Mouse (Mus musculus) thymus, postnatal 14 days (tissue): ENCODE data around the gene Oas1a.
A peak's percentile ranks its signal among the peaks of the same experiment; 100 is the strongest.
"Not testable (repeated sequence)": the region's sequence is repeated elsewhere in the genome, so short reads cannot be mapped to it uniquely, and the experiment has no call there.

Experiments used
- DNase-seq: peaks from one replicate; pipeline ENCODE4 v3.0.0; 2021

Gene Oas1a

DNA sequence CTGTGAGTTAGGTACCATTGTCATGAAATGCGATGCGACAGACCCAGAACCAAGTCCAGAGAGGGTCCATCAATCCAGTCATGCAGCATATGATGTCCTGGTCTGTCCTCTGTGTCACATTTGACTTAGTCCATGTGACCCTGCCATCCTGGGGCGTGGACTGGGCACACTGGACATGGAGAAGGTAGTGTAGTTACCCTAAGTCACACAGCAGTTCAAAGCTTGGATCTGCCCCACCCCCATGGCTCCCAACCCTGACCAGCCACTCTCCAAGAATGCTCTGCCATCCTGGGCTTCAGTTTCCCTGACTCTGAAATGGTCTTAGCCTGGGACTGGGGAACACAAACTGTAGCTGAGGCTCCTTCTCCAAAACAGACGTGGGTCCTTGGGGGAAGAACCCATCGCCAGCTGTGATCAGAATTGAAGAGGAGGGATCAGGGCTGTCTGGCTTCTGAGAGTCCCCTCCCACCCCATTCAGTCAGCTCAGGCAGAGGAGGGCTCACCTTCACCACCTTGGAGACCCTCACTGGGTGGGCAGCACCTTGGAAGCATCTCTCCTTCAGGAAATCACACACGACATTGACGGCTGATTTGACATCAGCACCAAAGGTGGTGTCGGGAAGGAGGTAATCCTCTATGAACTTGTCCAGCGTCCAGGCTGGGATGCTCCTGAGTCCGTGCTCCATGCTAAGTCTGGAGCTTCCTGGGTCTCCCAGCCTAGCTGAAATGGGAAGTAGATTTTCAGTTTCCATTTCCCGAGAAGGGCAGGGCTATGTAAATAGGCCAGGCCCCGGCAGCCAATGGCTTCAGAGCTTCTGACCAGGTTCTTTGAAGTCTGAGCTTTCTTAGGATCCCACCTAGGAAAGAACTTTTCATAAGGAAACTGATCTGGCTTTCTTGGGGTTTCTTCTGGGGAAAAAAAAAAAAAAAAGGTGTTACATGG lies at the start of gene Oas1a:
Oas1a (minus strand) TSS at position 731 of the 943 bp plus-strand sequence.
- not testable (repeated sequence) for DNase-seq

DNA sequence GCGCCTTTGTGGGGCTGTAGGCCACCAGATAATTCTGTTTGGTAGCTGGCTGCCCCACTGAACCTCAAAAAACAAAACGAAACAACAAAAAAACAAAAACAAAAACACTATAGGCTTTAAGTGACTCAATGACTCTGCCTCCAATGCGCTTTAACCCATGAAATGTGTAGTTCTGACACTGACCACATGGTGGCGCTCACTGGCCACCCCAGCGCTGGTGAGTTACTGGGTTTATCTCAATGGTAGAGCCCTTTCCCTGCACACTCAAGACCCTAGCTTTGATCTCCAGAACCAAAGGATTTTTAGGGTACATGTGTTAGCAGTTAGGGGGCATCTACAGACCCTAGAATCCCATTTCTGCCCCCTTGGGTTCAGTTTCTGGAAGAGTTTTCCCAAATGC lies 46.7 kb upstream of the Oas1a start:
- peak; percentile 10 for DNase-seq

DNA sequence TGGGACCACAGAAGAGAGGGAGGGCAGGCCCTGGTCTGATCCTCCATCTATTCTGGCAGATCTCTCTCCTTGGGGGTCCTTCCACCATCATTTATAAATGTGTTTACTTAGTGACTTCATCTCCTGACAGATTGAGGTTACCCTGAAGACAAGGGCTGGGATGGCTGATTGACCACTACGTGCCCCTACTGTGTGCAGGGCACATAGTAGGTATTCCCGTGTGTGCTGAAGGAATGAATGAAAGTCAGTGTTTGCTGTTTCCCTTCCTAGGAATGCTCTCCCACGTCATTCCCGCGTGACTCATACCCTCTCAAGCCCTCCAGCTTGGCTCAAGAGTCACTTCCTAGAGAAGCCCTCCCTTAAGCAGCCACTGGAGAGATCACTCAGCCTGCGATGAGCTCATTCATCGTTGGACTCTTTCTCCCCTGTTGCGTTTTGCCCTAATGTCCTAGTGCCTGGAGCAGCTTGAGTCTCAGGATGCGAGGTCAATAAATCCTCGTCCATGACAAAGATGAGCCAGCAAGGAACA lies 45.0 kb upstream of the Oas1a start:
- DNase-seq = no peak

DNA sequence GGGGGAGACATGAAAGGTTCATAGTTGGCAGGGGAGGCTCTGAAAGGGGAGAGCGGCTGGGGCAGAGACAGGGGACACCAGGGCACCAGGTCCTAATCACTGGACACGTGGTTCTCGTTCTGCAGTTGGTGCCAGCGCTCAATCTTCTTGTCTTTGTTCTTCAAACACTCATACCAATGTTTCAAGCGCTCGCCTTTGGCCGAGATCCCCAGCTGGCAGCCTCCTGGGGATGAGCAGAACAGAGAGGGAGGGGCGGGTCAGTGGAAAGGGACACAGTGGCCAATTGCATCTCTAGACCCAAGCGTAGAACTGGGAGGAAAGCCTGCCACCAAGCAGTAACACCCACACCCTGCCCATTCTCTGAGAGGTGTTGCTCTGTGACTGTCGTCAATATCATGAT lies 34.8 kb upstream of the Oas1a start:
- DNase-seq = no peak

DNA sequence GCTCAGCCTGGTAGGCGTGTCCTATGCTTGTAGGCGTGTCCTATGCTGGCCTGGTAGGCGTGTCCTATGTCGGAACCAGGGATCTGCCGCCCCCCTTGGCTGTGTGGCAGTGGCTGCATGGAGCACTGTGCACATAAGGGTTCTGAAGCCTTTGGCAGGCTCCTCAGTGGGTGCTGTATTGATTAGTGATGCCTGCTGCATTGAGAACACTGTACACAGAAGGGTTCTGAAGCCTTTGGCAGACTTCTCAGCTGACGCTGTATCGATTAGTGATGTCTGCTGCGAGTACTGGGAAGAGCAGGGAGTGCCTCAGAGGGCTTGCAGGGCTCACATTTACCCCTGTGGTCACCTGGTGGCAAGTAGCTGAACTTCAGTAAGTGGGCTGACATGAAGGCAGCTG lies 31.3 kb upstream of the Oas1a start:
- DNase-seq = no peak

DNA sequence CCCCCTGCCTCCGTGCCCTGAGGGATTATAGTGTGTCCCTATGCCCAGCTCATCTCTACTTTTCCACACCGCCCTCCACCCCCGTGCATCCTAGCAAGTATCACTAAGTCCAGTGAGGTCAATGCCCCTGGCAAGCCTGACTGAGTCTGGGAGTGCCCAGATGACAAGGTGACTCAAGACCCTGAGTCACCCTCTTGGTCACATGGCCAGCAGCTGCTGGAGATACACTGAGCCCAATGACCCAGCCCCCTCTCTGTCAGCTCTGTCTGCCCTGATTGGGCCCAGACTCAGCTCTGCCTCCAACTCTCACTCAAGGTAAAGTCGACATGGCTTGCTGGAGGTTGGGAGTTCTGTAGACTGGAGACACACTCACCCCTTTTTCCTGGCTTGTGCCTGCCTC lies 30.5 kb upstream of the Oas1a start:
- no peak for DNase-seq

DNA sequence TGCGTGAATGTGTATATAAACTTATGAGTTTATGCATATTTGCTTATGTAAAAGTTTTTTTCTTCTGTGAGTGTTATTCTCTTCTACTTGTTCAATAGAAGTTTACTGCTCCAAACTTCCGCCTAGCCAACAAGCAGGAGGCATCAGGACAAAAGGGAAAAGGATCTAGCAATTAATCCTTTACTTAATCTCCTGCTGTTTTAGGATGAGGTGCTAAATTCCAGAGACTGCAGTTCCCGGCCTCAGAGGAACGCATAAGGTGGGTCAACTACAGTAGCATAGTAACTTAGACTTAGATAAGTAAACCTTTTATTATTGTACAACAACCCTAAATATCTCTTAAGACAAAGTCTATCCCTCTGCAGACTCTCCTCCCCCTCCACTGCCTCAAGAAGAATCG lies 26.6 kb upstream of the Oas1a start:
- DNase-seq = no peak

DNA sequence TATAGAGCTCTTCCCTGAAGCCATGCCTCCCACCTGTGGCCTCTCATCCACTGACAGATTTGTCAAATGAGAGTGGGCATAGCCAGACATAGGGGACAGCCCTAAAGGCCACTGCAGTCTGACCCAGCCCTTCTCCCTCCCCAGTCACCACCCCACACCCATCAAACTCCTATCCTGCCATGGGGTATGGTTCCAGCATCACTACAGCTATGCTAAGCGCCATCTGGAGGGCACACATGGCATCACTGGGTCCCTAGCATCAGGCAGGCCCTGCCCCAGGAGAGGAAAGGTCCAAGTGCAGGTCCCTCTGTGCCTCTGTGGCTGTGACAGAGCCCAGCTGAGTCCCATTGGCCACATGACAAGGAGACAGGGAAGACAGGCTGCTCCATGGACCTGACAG lies 19.7 kb upstream of the Oas1a start:
- no peak for DNase-seq

DNA sequence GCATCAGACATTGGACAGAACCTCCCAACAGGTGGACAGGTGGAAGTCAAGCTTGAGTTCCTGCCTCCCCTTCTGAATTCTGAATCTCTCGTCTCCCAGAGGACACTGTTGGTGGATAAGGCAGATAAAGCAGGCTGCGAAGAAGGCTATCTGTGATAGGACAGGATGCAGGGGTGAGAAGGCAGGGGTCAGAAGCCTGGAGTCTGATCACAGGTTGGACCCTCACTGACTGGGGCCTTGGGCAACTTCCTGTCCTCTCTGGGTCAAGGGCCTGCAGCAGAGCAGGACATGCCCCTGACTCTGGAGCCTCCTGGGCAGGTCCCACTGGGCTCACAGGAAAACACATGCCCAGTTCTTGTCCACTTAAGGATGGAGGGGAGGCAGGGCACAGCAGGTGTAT lies 19.0 kb upstream of the Oas1a start:
- DNase-seq = not testable (repeated sequence)

DNA sequence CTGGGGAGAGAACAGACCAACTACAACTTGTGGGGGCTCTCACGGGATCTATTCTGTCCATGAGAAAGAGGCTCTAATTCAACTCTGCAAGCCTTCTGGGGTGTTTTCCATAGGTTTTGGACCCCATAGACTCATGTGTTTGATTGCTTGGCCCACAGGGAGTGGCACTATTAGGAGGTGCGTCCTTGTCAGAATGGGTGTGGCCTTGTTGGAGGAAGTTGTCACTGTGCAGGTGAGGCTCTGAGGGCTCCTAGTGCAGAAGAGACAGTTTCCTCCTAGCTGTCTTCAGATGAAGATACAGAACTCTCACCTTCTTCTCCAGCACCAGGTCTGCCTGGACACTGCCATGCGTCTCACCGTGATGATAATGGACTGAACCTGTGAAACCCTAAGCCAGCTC lies 17.2 kb upstream of the Oas1a start:
- not testable (repeated sequence) for DNase-seq

DNA sequence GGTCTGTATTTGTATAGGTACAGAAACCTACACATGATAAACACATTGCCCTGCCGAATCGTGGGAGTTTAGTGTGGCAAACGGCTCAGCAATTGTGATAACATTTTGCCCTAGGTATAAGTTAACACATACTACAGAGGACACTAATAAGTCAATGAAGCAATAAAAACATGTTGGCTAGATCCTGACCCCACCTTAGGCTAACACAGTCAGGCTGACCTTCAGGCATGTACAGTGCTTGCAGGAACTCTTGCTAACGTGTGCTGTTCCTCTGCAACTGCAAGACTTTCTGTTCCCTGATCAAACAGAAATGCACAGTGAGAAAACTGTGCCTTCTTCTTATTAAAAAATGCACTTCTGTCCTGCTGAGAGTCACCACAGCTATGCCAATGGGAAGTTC lies 16.6 kb upstream of the Oas1a start:
- no peak for DNase-seq

DNA sequence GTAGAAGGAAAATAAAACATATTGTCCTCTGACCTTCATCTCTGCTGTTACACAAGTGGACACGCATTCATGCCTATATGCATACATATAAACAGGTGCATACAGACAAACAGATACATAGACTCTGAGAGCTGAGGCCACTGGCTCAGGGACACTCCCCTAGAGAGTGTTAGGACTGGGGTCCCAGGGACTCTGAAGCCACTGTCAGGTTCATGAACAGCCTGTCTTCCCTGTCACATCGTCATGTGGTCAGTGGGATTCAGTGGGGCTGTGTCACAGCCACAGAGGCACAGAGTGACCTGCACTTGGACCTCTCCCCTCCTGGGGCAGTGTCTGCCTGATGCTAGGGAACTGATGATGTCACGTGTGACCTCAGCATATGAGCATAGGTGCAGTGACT lies 13.0 kb upstream of the Oas1a start:
- DNase-seq = no peak

DNA sequence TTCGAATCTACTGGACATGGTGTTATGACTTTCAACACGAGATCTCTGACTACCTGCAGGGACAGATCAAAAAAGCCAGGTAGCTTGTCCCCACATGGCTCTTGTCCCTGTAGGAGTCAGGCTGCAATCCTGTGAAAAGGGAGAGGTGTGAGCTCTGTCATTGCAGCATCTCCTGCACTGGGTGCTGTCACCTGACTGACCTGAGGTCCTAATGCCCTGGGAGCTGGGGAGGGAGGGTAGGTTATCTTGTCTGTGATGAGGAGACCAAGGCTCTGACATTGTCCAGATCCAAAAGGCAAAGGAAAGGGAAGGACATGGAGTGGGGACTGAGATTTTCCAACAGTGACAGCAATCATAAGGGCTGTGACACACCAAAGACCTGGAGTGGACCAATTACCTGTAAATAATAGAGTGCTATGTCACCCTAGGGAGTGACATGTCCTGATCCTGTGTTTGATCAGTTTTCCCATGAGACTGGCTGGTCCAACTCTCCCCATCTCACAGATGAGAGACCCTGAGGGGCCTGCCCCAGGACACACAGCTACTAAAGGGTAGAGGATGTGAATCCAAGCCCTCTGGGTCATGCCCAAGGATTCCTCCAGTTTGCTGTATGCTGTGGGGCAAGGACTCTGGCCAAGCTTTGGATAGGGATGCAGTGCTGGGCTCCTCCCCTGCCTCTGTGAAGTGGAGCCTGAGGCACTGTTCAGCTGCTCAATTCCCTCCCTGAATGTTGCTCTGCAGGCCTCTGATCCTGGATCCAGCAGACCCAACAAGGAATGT lies 12.0 kb upstream of the Oas1a start:
- not testable (repeated sequence) for DNase-seq

DNA sequence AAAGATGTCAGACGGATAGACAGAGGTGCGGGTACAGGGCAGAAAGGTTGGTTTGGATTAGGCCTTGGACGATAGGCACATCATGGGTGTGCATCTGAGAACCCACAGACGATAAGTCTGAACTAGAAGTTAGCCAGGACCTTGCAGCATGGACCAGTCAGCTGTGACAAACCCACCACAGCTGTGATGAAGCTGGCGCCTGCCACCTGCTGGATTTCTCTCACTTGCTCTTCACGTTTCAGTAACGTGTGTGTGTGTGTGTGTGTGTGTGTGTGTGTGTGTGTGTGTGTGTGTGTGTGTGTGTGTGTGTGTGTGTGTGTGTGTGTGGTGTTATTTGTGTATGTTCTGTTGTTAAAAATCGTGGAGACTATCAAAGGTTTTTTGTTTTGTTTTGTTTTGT lies 6.9 kb upstream of the Oas1a start, which contains the start of gene Oas1d:
Oas1d (plus strand) TSS at position 333 of the 400 bp plus-strand sequence.
- DNase-seq = not testable (repeated sequence)

DNA sequence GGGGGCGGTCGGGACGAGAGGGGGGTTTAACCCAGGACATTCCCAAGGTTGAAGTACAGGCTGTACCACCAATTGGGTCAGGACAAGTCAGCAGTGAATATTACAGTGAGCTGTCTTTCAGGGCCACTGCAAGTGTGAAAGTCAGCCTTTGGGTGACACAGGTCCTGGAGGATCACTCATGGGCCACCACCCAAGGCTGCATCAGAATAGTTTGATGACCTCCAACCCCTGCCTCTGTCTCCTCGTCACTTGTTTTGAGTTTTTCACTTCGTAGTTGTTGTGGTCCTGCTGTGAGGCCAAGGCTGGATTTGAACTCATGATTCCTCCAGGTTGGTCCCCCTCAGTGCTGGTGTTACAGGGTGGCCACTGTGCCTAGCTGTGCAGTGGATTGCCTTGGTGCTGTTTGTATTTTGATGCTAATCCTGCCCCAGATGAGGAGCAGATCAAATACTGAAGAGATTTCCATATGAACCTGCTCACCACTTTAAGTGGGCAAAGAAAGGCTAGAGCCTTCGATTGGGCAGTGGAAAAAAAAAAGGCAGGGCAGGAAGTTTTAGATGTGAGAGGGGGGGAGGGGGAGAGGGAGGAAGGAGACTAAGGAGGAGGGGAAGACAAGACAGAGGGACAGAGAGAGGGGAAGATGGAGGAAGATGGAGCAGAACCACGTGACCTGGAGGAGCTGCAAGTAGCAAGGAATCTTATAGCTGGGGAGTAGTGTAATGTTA lies 1.0 kb upstream of the Oas1a start:
- no peak for DNase-seq

DNA sequence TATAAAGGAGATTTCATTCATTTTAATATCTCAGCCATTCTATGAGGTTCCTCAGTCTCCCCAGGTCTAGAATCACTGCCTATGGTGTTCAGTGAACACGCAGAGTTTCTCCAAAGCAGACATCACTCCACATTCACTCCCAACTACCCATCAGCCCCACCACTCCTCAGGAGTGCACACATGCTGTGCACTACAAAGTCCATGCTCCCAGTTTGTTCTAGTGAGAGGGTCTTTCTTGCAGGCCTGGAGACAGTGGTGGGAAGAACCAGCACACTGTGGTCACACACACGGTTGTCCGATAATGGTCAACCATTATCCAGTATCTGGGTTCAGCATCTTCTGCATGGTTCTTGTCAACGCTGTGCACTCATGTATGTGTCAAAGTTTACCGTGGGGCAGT lies 5.3 kb downstream of the Oas1a start:
- DNase-seq = no peak

DNA sequence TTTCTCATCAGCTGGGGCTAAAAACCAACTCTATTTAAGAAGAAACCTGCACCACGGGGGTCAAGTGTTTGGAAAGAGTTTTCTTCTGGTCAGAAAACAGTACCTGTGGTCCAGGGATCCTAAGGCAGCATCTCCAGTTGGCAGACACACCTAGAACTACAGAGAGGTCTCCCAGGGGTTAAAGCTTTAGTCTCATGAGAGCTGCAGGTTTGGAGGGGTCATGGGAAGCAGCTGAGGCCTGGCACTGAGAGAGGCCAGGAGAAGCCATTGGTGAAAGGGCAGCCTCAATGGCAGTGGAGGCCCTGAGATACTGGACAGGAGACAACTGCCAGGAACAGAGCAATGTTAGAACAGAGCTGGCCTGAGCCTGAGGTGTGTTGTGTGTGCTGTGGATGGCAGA lies 6.7 kb downstream of the Oas1a start:
- no peak for DNase-seq

DNA sequence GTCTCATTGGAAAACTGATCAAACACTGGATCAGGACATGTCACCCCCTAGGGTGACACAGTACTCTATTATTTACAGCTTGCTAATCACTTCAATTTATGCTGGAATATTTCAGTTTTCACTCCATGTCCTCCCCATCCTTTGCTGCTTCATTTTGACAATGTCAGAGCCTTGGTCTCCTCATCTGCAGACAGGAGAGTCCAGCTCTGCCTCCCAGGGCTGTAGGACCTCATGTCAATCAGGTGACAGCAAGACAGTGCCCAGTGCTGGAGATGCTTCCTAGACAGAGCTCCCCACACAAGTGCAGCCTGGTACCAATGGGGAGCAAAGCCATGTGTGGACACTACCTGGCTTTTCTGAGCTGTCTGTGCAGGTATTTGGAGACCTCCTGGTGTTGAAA lies 8.6 kb downstream of the Oas1a start:
- no peak for DNase-seq

DNA sequence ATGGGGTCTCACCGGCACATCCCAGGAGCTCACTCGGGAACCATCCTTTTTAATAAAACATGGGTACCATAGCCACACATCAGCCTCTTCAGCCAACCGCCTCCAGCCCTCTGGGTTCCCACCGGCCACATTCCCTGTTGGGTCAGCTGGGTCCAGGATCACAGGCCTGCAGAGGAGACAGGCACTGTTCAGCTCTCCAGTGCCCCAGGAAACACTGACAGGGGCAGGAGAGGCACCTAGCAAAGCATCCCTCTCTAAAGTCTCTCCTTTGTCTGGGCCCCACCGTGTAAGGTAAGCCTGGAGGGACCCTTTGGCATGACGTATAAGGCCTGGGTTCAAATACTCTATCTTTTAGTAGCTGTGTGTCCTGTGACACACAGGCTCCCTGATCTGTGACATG lies 9.0 kb downstream of the Oas1a start:
- DNase-seq = no peak

DNA sequence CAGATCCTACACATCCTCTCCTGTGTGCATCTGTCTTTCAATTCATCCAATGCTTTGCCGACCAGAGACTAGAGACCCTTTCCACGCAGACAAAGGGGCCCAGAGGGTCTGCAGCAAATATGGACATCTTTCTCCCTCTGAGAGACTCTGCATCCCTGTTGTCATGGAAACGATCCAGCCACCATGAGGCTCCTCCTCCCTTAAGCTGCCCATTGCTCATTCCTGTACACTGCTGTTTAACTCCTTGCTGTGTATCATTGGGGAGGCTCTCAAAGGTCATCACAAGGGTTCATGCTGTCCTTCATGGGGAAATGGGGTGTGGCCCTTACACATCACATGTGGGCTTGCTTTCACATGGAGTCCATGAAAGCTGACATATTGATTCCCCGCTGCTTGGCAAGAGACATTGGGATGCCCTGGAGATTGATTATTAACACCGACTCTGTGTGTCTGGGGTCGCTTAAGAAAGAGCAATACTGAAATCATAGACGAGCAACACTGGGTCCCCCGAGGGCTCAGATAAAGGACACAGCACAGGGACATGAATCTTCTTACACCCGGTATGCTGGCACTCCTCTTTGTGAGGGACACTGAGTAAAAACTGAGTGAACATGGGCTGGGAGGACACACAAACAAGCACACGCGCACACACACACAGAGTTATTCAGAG lies 12.0 kb downstream of the Oas1a start:
- no peak for DNase-seq

DNA sequence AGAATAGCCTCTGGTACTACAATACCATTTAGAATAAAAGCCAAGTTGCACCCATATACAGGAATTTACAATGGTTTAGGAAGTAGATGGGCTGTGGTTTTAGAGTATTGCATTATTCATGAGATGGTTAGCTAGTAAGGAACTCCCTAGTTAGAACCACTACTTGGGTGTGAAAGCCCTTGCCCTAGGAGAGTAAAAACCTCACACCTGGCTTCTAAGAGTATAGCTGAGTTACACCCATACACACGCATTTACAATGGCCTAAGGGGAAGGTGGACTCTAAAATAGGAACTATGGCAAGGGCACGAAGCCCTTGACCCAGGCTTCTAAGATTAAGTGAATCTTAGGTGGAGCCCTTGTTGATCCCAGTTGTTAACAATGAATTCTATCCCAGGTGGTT lies 12.6 kb downstream of the Oas1a start:
- not testable (repeated sequence) for DNase-seq

DNA sequence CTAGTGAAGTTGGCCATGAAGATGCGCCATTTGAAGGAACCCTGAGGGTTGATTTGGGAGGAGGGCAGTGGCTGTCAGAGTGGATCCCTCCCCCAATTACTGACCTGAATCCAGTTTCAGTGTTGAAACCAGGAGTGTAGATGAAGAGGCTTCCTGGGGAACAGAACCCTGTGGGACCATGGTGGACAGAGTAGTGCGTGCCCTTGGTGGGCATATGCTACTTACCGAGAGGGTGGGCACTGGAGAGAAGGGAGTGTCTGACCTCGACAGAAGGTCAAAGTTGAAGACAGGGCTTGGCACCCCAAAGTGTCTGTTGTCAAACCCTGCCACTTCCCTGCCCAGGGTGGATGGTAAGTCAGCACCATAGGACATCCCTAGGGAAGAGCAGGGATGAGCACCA lies 13.5 kb downstream of the Oas1a start:
- not testable (repeated sequence) for DNase-seq
